Mouse (Mus musculus) heart, postnatal 36 days (tissue): ENCODE measurements around the gene Igf1r. TPM values are rescaled to one million over a fixed set of nuclear protein-coding genes. Genes with fewer than 3 reads are reported as not detected.

Experiments used
- DNase-seq, 2 experiments: peaks; one replicate each; pipeline ENCODE4 v3.0.0; 2021 to 2022
- intact Hi-C: fragments of 180-260 bp; cut with DNase I; formaldehyde crosslinking; loops from one replicate; pipeline ENCODE4 v1.15.1; 2025
- total RNA-seq, 2 experiments: library from RNA; stranded (reverse); gene quantifications; 2 replicates each; pipeline ENCODE4 v1.2.3; 2021

Gene Igf1r
- total RNA-seq, 2 experiments from 2014 or later = 15.4 to 21.1 TPM

- intact Hi-C loops = loop anchor here (10.0 kb wide), 1 partner anchor 280 kb away; no protein-coding TSS in a partner anchor
- DNase-seq = no peak
Measured at GRCm38 (mm10) chr7:67954591-67955185, 2.1 kb downstream of the Igf1r start.

DNA sequence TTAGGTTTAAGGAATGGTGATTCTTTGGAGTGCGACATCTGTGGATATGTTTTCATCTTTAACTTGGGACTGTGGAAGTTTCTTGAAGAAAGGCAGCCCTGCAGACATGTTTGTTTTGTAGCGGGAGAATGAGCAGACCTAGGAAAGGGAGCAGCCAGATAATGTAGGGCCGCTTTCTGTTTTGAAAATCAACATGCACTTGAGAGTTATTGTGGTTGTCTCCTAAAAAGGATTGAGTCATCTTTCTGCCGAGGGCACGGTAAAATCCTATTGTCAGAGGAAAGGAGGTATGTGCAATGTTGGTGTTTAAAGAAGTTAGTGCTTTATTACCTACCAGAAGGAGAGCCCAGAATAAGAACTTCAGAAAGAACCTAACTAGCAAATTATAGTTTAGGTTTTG lies 2.6 kb downstream of the Igf1r start:
- intact Hi-C loops = loop anchor here (10.0 kb wide), 1 partner anchor 280 kb away; no protein-coding TSS in a partner anchor
- no peak for DNase-seq

- intact Hi-C loops = loop anchor here (10.0 kb wide), 1 partner anchor 283 kb away; no protein-coding TSS in a partner anchor
Measured at GRCm38 (mm10) chr7:67957376-67957775, 4.7 kb downstream of the Igf1r start.

GRCm38 (mm10) chr7:67958045-67958444 lies 5.4 kb downstream of the Igf1r start:
- intact Hi-C loops = loop anchor here (10.0 kb wide), 1 partner anchor 283 kb away; no protein-coding TSS in a partner anchor
- DNase-seq = peak in 1 of 2 experiments; percentile 28

More at GRCm38 (mm10) chr7:67957376-67957775, 4.7 kb downstream of the Igf1r start:
- no peak for DNase-seq

DNA sequence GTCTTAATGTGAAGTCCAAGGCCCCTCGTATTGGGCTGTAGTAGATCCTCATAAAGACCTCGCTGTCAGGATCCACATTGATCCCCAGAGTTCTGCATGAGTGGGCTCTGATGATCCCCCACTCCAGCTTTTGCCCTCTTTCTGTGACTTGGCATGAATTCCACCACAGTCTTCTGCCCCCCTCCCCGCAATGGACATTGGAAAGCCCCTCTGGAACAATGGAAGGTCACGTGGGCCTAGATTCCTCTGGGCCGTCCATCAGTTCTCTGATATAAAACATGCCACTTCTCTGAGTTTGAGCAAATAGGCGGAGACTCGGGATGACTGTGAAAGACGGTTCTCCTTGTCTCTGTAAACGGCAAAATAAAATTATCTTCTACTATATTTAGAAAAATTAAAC lies 8.1 kb downstream of the Igf1r start:
- intact Hi-C loops = no loop called here
- no peak for DNase-seq

DNA sequence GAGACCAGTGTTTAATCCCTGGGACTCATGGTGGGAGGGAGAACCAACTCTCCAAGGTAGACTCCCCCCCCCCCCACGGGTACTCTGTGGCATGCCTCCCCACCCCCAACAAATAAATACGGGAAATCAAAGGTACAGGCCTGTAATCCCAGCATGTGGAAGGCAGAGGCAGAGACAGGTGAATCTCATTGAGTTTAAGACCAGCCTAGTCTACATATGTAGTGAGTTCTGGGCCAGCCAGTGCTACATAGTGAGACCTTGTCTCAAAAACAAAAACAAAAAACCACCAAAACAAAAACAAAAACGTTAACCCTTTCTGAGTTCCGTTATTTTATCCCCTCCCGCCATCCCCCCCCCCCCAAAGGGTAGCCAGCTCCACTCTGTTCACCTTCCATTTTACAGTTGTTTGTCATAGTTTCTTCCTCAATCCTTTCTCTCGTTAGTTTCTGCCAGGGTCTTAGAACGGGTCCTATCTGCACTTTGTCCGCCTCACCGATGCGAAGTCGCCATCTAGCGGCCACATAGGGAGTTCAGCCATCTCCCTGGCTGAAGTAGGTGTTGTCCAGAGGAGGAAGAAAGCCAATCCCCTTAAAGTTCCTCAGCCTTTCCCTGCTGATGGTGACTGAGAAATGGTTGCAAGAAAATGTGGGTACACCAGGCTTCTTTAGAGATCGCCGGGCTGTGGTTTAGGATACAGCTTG lies 9.1 kb downstream of the Igf1r start:
- intact Hi-C loops = loop anchor here (1.0 kb wide), 2 partner anchors 158 to 173 kb away; no protein-coding TSS in a partner anchor
- DNase-seq = peak; percentile 84 to 88

DNA sequence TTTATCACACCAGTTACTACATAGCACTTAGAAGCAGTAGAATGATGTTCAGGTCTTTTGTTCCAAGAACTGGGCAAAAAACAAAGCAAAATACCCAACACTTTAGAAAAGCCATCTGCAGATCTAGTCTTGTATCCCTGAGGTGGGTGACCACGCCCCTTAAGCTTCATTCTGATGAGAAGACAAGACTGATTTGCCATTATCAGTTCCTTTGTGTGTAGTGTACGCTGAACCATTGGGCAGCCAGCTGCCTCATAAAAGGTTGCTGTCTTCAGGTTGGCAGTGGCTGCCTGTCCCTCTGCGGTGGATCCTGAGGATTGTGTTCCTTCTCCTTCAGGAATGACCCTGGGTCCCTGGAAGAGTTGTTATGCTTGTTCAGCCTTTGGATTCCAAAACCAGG lies 11.1 kb downstream of the Igf1r start:
- DNase-seq = no peak
- intact Hi-C loops = no loop called here

GRCm38 (mm10) chr7:67968394-67968793 lies 15.8 kb downstream of the Igf1r start:
- no peak for DNase-seq
- intact Hi-C loops = no loop called here

DNA sequence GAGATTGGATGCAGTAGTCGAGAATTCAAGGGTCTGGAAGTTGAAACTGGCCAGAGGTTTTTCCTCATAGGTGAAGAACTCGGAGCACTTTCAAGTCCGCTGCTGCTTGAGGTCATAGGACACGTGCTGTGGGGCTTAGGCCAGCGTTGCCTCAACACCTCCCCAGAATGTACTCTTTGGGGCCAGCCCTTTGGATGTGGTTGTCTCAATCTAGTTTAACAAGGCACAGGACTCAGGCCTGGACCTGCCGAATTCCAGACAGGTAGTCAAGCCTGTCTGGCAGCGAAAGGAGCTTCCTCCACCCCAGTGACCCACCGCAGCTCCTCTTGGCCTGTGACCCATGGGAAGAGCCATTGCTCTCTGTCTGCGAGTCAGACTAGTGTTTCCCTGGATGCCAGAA lies 16.4 kb downstream of the Igf1r start:
- intact Hi-C loops = no loop called here
- DNase-seq = no peak

DNA sequence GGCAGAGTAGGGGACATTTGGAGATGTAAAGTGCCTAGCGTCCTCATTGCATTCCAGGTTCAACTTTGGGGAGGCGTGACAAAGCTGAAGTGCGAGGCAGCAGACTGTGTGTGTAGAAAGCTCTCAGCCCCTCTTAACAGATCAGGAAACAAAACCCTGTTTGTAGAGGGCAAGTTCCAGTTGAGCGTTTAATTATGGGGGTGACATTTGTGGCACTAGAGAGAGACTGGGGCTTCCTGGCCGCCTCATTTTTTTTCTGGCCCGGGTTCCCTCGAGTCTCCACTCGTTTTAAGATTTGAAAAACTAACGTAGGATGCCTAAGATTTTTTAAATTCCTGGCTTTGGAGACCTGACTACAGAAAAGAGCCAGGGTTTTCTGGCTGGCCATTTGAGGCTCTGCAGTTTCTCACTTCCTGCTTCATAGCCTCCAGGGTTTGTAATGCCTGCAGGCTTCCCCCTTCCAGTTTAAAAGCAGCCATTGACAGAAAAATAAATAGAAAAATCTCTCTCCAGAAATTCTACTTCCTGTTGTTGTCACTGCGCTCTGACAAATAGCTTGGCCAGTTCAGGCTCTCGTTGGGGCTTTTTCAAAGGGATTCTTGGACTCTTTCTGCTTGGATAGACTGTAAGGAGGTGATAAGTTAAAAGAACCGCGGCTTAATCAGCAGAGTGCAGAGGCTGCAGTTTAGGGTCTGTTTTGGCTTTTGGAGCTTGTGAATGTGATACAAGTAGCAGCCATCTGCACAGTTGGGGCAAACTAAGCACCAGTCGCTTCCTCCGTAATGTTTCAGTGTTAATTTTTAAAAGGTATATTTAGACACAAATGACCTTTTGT lies 20.8 kb downstream of the Igf1r start:
- DNase-seq = peak; percentile 21 to 49

GRCm38 (mm10) chr7:67981956-67982355 lies 29.3 kb downstream of the Igf1r start:
- intact Hi-C loops = no loop called here
- DNase-seq = no peak

More for the DNA sequence above, 20.8 kb downstream of the Igf1r start:
- intact Hi-C loops = no loop called here

DNA sequence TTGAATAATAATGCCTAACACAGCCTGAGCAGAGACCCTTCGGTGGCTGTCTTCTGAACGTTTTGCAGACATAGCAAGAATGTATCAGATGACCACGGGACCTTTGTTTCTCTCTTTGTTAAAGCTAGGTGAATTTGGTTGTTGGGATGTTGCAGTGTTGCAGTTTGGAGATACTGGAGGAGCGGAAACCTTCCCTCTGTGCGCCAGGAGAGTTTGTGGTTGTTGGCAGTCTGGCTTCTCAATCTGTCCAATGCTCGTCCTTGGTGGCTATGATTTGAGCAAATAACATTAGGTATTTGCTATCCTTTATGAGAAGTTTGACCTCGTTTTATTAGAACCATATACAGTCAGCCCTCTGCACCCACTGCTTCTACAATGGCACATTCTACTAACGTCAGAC lies 30.2 kb downstream of the Igf1r start:
- intact Hi-C loops = no loop called here
- no peak for DNase-seq

- intact Hi-C loops = no loop called here
- no peak for DNase-seq
Measured at GRCm38 (mm10) chr7:67983451-67983850, 30.8 kb downstream of the Igf1r start.

DNA sequence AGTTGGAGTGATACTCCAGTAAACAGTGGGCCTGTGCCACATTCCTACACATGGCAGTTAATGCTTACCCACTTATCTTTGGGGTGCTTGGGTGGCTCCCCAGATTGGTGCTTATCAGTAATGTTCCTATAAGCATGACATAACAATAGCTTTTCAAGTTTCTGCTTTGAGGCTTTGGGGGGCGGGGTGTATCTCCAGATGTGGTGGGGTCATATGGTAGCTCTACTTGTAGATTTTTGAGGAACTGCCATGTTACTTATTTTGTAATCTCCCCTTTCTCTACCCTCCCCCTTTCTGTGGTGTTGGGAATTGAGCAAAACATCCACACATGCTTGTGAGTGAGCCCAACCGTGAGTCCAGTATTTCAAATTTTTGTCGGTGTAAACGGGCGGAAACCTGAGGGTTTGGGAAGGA lies 32.4 kb downstream of the Igf1r start:
- intact Hi-C loops = no loop called here
- no peak for DNase-seq

DNA sequence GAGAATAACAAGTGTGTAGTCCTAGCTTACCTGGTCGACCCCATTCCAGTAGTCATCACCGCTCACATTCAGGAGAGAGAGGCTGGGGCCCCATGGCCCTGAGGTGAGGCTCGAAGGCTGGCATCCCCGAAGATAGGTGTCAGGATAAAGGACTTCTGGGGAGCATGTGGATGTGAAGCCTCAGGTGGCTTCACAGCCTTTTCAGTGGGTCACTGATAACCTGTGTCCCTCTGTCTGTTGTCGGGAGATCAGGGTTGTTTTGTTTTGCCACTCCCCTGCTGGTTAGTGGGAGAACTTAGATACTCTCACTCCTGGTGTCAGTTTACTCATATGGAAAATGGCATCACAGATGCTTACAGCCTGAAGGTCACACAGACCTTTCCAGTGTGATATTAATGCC lies 32.9 kb downstream of the Igf1r start:
- intact Hi-C loops = no loop called here
- DNase-seq = no peak

DNA sequence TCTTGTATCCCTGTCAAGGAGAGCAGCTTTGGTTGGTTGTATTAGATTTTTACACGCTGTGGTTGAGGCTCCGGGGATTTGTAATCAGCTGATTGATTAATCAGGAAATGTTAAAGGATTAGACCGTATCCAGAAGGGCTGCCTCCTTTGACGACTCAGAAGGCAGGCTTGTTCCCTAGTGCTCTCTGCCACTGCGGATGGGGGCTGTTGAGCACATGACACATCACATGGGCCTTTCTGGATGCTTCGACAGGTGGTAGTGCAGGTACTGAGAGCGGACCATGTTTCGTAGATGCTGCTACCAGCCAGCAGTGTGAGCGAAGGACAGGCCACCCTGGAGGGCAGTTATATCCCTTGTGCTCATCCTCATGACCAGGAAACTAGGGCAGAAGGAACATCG lies 33.6 kb downstream of the Igf1r start:
- no peak for DNase-seq
- intact Hi-C loops = no loop called here

DNA sequence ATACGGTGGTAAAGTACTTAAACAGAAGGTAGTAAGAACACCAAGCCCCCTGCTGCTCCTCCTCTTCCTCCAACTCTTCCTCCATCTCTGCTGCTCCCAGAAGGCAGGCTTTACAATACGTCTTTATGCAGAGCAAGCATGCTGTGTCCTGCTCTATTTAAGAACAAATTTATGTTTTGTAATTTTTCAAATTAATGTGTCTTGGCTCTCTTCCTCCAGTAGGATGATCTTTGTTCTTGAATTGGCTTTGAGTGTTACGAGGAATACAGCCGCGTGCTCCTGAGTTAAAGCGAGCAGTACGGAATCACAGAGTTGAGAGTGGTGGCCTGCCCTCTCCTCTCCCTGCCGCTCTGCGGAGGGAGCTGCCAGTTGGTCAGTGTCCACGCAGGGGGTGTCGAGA lies 34.2 kb downstream of the Igf1r start:
- no peak for DNase-seq
- intact Hi-C loops = no loop called here

GRCm38 (mm10) chr7:67989376-67989775 lies 36.7 kb downstream of the Igf1r start:
- DNase-seq = no peak
- intact Hi-C loops = no loop called here

DNA sequence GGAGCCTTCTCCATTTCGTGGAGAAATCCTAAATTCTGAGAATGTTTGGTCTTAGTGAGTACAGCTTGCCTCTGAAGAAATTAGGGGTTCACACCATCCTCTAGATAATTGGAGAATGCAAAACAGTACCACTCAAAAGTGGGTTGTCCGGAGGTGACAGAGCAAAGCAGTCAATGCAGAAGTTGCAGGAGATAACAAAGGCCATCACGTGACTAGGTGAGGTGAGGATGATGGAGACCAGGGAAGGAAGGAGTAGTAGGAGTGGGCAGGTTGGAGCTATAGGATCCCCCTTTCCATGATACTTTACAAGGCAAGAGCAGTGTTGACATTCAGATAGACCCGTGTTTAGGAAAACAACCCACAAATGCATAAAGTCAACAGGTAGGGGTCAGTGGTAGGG lies 41.0 kb downstream of the Igf1r start:
- DNase-seq = no peak
- intact Hi-C loops = no loop called here

DNA sequence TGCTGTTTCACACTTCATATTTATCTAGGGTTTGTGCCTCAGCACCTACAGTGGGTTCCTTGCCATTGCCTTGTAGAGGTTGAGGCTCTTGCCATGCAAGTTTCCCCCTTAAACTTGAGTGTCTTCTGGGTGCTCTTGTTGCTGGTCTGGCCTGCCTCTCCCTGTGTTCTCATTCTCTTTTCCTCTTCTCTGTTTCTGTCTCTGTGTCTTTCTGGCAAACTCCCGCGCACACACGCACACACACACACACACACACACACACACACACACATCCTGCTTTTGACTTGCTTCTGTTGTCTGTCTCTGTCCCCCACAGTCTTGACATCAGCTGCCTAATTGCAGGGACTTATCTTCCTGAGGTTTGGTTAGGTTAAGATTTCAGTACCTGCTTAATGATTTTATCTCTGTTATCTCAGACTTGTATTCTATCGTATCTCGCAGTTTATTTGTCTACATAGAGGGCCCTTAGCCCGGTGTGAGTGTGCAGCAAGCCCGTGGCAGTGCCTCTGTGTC lies 41.8 kb downstream of the Igf1r start:
- intact Hi-C loops = no loop called here
- DNase-seq = no peak

GRCm38 (mm10) chr7:67995276-67995675 lies 42.6 kb downstream of the Igf1r start:
- DNase-seq = no peak
- intact Hi-C loops = no loop called here
